Mouse (Mus musculus) cerebellum, postnatal 14 days (tissue): ENCODE data around the gene Cxcl13.
"Not testable (repeated sequence)": the region's sequence is repeated elsewhere in the genome, so short reads cannot be mapped to it uniquely, and the experiment has no call there.

Source experiments
- DNase-seq, 2 experiments: peaks; one replicate each; pipeline ENCODE4 v3.0.0; 2021; ENCODE audit warnings: mixed read lengths in 2 of 2

Cxcl13 gene

DNA sequence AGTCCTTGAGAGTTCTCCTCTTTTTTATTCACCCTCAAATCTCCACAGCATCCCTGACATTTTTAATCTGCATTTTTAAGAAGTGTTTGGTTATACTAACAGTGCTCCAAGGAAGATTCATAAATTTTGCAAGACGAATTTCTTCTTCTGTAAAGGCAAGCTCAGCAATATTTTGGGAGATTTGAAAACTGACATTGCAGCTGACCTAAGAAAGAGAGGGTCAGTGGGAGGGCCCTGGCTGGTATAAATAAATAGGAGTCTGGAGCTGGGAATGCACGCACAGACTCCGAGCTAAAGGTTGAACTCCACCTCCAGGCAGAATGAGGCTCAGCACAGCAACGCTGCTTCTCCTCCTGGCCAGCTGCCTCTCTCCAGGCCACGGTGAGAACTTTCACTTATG is at the start of gene Cxcl13:
TSS of gene Cxcl13 (plus strand) at position 301 of the 400 bp plus-strand sequence.
- DNase-seq = no peak

DNA sequence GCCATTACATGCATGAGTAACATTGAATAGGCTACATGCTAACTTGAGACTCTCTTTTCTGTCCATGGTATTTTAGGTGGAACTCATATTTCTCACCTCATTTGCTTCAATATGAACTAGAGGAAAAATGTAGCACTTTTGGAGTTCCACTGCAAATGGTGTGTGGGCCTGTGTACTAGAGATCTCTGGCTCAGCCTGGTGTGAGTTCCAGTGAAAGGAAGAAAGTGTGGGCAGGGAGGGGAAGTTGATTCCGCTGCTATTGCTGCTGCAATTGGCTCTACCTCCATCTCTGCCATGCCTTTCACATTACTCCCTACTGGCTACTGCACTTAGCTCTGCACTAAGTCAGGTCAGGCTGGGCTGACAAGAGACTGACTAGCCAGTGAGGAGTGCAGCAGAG is 45.7 kb upstream of the Cxcl13 start:
- DNase-seq = no peak

DNA sequence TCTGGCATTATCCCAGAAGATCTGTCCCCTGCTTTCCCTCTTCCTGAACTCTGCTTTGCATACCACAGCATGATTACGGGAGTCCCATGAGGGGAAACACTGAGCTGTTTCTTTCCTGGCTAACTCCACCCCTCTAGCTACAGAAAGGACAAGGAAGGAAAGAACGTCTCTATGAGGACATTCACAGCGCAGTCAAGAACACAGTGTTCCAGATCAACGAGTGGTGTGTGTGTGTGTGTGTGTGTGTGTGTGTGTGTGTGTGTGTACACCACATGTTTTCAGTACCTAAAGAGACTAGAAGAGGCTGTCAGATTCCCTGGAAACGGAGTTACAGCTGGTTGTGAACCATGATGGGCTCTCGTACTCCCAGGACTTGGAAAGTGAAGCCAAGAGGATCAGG is 38.3 kb upstream of the Cxcl13 start:
- no peak for DNase-seq

DNA sequence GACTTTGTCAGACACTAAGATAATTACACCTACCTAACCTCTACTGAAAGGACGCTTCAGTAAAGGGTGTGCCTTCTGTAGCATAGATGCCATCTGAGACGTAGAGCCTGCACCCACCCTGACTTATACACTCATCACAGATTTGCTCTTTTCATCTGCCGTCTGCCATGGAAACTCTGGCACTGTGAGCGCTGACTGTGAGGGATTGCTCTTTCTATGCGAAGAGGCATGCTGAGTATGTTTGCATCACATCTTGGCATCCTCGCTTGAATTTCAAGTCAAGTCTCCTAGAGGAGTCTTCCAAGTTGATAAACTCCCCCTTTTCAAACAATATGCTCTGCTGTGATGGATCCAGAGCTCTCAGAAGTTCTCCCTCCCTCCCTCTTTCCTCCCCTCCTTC is 32.7 kb upstream of the Cxcl13 start:
- no peak for DNase-seq

DNA sequence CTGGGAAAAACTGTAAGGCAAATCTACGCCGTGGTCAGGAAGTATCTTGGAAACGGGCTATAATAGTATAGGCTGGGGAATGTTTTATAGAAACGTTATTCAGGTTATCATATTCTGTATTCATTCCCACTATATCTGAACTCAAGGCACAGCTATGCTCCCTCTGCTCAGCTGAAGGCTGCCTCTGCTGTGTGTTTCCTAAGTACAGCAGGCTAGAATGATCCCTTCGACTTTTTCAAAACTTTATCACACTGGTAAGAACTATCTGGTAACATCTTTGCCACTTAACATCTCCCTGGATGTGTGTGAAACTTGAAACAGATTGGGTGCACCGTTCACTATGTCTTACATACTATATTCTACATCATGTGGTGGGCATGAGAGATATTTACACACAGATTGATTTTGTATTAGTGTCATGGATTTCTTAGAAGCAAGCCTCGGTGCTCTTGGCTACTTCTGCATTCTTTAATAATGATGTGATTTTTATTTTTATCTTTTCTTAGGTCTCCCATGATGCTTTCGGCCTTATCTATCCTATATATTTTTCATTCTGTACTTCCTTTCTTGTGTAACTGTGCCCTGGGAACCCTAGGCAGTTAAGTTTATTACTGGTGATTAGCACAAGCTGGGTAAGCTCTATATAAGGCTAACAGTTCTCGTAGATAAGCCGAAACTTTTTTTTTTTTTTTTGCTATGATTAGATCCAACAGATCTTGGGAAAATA is 31.4 kb upstream of the Cxcl13 start:
- no peak for DNase-seq

DNA sequence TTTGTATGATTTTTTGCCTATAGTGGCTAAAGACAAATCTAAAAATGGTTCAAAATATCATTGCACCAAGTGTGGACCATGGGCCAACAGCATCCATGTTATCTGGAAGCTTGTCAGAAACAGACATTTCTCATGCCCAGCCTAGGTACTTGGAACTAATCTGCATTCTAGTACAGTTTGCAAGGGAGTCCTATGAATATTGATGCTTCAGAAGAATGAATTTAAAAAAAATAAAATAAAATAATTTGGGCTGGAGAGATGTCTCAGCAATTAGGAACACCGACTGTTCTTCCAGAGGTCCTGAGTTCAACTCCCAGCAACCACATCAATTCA is 30.9 kb upstream of the Cxcl13 start:
- DNase-seq = no peak

DNA sequence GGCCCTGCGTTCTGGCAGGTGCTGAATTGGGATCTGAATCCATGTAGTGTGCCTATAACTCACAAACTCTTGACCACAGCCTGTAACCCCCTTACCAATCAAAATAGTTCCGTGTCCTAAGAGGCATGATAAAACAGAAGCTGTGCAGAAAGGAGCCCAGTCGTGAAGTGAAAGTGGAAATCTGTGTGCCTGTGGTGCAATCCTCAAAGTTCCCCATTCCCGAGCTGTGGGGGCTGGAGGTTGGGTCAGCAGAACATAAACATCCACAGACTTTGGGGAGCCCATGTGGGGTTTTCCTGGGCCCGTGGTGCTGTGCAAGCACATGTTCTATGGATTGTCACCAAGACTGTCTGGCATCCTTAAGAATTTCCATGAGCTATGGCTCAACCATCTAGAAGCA is 21.7 kb upstream of the Cxcl13 start:
- no peak for DNase-seq

DNA sequence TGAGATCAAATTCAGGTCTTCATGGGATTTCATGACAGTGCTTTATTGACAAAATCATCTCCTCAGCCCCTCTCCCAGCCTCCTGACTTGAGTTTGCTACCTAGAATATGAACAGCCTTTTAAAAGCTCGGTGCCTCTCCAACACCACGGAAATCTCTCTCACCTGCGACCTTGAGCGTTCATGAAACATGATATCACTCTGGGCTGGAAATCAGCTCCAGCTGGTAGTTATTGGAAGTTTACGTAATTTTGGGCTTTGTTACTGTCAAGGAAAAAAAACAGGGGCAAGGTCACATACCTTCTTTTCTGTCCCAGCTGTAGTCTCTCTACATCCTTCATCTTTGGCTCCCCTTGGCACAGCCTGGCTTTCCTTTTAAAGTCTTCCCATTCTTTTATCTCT is 20.7 kb upstream of the Cxcl13 start:
- DNase-seq = no peak

DNA sequence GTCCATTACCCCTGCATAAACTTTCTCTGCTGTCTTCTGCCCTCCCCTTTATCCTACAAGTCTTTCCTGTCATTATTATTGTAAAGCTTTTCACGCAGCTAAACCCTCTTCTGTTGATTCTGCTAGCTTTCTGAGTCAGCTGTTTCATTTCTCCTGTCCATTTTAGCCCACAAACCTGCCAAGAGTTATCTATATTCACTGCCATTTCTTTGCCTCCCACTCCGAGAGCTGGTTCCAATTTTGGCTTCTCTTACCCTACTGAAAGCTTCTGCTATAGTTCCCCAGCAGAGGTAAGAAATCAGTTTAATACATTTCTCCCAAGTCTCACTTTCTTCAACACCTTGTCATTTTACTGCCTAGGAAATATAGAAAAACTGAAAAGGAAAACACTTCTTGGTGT is 19.6 kb upstream of the Cxcl13 start:
- no peak for DNase-seq

DNA sequence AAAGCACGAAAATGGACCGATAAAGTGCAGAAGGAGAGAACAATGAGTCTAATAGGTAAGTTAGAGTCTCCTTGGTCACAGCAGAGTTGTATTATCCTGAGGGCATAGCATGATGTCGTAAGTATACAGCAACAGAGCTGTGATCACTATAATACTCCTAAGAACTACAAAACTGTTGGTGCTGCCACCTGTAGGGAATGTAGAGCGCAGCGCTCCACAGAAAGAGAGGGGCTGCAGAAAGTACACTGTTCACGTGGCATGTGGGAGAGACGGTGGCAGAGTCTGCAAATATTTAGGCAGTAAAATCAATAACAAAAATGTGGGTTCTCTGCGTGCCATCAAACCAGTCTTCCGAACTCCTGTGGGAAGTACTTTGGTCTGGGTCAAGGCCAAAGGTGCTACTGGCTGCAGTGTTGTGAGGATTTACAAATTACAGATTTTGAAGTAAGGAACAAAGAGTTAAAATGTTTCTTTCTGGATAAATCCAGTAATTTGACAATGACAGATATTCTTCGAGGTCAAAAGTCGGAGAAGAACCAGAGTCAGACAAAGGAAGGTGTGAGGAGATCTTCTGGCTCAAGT is 18.6 kb upstream of the Cxcl13 start:
- DNase-seq = no peak

DNA sequence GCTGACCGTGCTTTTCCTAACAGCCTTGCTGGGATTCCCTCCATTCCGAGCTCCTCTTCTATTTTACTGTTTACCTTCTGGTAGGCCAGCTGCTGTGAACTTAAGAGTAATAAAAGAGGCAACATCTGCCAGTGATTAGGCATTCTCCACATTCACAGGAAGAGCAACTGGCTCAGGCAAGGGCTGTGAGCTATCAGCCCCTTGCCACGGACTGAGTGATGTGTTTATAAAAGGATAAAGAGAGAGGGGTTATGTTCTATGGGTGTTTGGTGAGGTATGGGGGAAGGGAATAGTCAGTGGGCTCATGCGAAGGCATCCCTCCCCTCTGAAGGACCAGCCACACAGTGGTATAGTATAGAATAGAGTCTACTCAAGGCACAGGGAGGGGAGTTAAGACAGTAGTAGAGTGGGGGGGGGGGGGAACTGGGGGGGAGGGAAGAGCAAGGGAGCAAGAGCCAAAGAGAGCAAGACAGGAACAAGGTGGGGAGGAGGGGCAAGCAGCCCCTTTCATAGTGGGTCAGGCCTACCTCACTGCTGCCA is 16.0 kb upstream of the Cxcl13 start:
- DNase-seq = no peak

DNA sequence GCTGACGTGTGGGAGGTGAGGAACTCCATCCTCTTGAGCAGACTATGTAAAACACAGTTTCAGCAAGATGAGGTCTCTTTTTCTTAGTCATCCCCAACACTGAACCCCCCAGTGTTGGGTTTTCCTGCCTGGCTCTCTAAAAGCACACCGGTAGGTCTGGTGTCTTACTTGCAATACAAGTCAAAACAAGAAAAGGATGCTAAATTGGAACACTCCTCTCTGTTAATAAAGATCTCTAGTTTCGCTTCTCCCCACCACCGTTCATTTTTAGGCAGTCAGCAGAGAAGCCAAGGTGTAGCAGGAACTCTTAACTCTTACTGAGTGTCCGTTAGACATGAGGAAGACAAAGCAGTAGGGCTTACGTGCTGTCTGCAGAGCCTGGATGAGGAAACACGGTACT is 15.2 kb upstream of the Cxcl13 start:
- DNase-seq = no peak

DNA sequence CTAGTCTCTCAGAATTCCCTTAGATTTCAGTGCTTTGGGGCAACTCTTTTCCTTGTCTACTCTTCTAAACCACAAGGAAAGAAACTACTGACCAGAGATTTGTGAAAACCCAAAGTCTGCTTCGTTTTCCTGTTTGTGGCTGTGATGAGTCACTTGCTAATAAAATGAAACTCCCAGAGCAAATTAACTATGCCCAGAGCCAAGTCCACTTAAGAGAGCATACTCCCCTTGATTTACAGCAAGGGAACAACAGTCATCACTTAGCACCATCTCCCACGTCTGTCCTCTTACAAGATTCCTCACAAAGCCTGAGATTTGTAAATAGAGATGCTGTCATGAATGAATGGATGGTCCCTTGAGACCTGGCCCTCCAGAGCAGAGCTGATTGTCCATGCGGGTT is 11.6 kb upstream of the Cxcl13 start:
- DNase-seq = no peak

DNA sequence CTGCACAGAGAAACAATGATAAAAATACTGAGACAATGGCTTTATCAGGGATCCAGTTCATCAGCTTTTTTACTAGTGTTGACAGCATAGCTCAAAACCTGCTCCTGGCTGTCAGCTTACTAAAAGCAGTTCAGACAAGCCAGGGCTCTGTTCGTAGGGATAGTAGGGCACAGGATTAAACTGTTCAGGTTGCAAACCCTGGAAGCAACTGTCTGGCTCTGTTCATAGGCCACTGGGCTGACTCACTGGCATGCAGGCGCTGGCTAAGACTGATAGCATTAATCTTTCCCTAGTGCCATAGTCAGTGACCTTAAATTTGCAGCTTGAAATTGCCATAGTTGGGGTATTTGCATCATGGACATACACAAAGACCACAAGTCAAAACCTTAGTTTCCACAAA is 10.4 kb upstream of the Cxcl13 start:
- DNase-seq = no peak

DNA sequence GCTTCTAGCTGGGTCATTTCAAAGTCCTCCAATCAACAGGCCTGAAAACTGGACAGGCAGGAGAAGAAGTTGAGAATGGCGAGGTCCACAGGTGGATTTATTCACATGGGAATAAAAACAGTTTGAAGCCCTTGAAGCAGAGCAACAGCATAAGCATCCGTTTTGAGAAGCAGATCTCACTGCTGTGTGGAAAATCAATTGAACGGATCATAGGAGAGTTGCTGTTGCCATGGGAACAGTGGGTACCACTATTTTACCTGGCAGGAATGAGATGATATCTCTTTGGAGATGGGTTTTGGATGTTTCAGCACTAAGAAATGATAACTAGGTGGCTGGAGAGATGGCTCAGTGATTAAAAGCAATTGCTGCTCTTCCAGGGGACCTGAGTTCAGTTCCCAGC is 8.1 kb upstream of the Cxcl13 start:
- no peak for DNase-seq

DNA sequence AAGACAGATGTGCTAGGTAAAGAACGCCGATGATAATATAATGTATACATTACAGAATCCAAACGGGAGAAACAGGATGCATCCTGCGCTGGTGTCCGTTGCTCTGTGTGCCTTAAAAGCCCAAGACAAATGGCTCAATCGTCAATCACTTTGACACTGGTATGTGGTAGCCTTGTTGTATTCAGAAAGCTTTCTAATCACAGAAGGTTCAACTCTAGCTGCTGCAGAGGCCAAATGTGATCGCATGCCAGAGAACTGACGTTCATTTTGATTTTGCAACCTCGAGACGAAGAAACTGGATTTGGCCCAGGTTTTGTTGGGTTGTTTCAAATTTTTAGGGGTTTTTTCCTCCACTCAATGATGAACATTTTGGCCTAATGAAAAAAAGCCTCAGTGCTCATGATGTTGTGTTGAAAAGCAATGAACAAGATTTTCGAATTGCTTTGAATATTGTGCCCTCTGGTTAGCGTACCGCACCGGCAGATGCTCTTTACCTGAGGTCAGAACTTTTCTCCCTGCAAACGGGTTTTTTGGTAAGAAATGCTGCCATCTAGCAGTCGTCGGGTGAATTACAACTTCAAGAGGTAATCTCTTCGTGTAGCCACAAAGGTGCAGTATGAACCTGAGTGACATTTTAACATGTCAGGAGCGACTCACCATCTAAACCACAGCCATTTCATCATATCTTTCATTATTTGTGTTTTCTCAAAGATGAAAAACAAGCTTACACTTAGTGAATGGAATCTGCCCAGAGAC is 6.6 kb upstream of the Cxcl13 start:
- peak; percentile 69 to 71 for DNase-seq

DNA sequence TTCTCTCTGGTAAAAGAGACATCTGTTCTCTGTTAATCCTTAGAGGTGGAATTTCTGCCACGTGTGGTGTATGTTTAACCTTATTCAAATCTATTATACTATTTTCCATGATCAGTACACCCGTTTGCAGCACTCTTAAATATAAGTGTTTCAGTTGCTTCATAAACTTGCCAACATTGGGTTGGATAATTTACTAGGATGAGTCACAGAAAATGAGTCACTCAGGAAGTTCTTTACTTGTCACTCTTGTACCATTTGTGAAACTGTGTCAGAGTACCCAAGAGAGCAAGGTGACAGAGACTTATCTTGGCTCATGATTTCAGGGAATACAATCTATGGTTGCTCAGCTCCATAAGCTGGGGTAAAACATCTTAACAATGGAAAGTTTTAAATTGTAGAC is 8.2 kb downstream of the Cxcl13 start:
- no peak for DNase-seq

DNA sequence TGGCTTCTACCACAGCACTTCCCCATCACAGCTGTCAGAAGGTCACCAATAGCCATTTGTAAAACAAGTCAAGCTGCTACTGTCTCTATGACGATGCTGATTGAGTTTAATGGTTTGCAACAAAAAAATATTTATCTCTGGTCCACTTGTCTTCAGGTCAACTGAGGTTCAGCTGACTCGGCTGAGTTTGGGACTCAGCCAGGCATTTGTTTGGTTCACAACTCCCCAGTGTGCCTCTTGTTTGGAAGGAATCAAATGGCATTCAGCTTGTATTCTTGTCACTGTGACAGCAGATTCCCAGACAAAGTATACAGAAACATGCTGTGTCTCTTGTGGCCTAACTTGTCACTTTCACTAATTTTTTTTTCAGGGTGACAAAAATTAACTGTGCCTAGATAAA is 9.9 kb downstream of the Cxcl13 start:
- DNase-seq = no peak

DNA sequence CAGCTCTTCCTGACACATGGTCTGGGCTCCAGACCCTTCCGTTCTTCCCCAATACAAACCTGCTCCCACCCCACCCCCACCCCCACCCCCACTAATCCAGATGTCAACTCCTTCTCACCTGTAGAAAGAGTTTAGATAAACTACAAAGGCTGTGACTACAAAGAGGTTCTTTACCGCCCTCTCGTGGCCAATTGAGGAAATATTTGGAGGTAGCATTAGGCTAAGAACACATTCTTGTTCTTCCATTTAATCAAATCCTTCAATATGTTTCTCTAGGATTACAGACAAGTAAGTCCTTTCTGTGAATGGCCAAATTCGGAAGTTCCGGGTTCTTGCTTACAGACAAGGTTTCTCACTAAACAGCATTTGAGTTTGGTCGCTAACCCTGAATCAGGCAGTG is 14.1 kb downstream of the Cxcl13 start:
- DNase-seq = peak; percentile 59 to 73

DNA sequence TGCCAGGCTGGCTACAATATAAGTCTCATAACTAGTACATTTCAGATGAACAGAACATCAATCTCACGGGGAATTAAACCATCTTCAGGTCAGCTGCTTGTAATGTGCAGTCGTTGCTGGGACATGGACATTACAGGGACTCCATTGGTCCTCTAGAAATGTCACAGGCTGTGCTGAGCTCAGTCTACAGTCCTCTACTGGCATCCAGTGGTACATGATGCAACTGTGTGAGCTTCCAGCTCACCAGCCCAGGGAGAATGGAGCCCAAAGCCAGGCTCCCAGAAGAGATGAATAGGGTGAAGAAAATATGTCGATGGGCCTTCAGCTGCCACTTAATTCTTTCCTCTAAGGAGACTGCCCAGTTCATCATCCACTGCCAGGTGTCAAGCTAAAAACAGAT is 15.5 kb downstream of the Cxcl13 start:
- no peak for DNase-seq

DNA sequence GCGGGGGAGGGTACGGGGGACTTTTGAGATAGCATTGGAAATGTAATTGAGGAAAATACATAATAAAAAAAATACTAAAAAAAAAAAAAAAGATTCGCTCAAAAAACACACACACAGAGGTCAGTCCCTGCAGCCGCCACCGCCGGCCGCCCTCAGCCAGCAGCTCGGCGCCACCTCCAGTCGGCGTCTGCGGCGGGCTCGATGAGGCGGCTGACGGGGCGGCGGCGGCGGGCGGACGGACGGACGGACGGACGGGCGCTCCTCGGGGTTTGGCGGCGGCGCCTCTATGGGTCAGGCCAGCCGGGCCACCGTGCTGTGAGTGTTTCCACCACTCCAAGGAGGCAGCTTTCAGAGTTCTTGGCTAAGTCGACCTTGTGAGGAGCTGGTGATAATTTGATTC is 17.1 kb downstream of the Cxcl13 start:
- DNase-seq = not testable (repeated sequence)

DNA sequence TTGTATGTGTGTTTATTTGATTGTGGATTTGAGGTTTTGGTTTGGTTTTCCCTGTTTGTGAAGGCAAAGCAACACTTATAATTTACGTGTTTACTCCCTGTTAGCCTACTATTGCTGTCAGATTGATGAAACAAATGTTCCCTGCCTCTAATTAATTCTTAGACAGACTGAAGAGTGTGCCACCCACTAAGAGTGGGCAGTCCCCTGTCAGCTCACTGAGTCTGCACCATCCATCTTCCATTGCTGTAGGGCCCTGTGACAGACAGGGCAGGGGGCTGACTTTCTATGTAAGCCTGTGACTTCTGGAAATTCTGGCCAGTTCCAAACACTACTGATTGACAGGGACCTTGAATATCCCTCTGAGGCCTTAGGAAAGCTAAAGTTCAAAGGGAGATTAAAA is 19.5 kb downstream of the Cxcl13 start:
- no peak for DNase-seq

DNA sequence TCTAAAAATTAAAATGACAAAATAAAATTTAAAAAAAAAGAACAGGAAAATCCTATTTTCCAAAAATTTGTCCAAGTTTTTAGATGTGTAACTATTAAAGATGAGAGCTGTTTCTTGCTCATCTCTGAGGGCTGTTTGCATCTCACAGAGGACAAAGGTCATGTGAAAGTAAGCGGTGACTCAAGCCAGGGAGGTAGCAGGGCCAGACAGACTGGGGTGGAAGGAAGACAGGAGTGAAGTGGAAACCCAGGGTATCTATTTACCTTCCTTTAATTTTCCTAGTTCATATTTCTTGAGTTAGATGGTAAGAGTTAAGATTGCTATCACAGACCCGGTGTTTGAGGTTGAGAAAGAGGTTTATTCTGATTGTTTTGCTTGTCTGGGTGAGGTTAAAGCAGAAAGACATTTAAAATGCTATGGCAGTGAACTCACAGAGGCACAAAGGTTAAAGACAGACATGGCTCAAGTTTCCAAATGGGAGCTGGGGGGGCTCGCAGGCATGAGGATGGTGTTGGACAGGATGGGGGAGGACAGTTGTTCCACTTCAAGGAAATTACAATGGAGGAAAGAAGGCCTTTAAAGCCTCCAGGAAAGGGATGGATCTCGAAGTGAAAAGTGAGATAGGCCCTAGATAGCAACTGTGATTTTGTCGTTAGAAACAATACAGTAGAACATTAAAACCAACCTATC is 27.2 kb downstream of the Cxcl13 start:
- DNase-seq = no peak
